Mouse (Mus musculus) intestine, postnatal 0 days (tissue): Measurements from ENCODE around the gene R3hdm4. TPM values are rescaled to one million over a fixed set of nuclear protein-coding genes. Genes with fewer than 3 reads are reported as not detected.

Experiments used
- ATAC-seq: fragments of 200-750 bp; cut with Nextera tagmentation; 2 replicates; pipeline ENCODE4 v1.8.0; 2017; ENCODE audit warnings: mild to moderate bottlenecking, moderate TSS enrichment, moderate library complexity
- H3K27ac ChIP-seq: fragments of 300-500 bp; sonication (generic); 2 replicates; pipeline ENCODE4 v1.5.1; 2014; ENCODE audit warnings: mild to moderate bottlenecking, low read depth, low read length, moderate library complexity
- H3K27me3 ChIP-seq: fragments of 300-500 bp; sonication (generic); replicated peaks from 2 replicates; pipeline ENCODE4 v1.6.1; 2014; ENCODE audit warnings: low read length, mixed read lengths; ENCODE audit not compliant: control insufficient read depth, insufficient read depth
- H3K36me3 ChIP-seq: fragments of 300-500 bp; sonication (generic); 2 replicates; pipeline ENCODE4 v1.6.1; 2014; ENCODE audit warnings: mild to moderate bottlenecking, moderate library complexity; ENCODE audit not compliant: control insufficient read depth, insufficient read depth
- H3K4me1 ChIP-seq: fragments of 300-500 bp; sonication (generic); replicated peaks from 2 replicates; pipeline ENCODE4 v1.6.1; 2014; ENCODE audit warnings: antibody characterized with exemption, low read length, mixed read lengths; ENCODE audit not compliant: control insufficient read depth, insufficient read depth
- H3K4me2 ChIP-seq: fragments of 300-500 bp; sonication (generic); replicated peaks from 2 replicates; pipeline ENCODE4 v1.6.1; 2014; ENCODE audit warnings: low read depth, mild to moderate bottlenecking, moderate library complexity
- H3K4me3 ChIP-seq: fragments of 300-500 bp; sonication (generic); 2 replicates; pipeline ENCODE4 v1.5.1; 2014; ENCODE audit warnings: low read depth, low read length
- H3K9ac ChIP-seq: fragments of 300-500 bp; sonication (generic); 2 replicates; pipeline ENCODE4 v1.6.1; 2014; ENCODE audit warnings: mild to moderate bottlenecking, low read depth, low read length
- H3K9me3 ChIP-seq: fragments of 300-500 bp; sonication (generic); 2 replicates; pipeline ENCODE4 v1.6.1; 2016; ENCODE audit warnings: mixed run types; ENCODE audit not compliant: control insufficient read depth
- CTCF ChIP-seq: sonication (generic); IDR thresholded peaks from 2 replicates; pipeline ENCODE4 v1.5.1; 2016; ENCODE audit warnings: low read depth, mild to moderate bottlenecking, control low read depth, antibody characterized with exemption, moderate library complexity
- WGBS: fragments of 180-500 bp; shearing (Covaris S2); extraction: QIAGEN DNeasy Blood & Tissue Kit; methylation state at CpG from one replicate; pipeline ENCODE4 v1.1.7; 2014; 5-methylcytosine and 5-hydroxymethylcytosine counted together
- polyA plus RNA-seq: library from polyadenylated mRNA; unstranded; fragments of >200 nt; fragmentation: Nextera tagmentation; extraction: Ambion mirVana; gene quantifications from 2 replicates; pipeline ENCODE4 v1.2.1, GENCODE M21; 2015

Gene R3hdm4
- polyA plus RNA-seq, 1 experiment from 2014 or later = 62.0 TPM

- Histone ChIP-seq H3K4me3 (no peak overlapping the region), H3K27me3 (no peaks in the 10 kb centered on the region), H3K4me2 (peak overlapping the region; percentile 55), H3K9ac (no peak overlapping the region), H3K27ac (peak overlapping the region; percentile 89), H3K9me3 (no peaks in the 10 kb centered on the region), H3K36me3 (peaks cover 35% of the 10 kb centered on the region), H3K4me1 (peaks cover 26% of the 10 kb centered on the region)
- ATAC-seq = peak; percentile 25
- TF ChIP-seq CTCF = no peak
- WGBS = 23% methylated on average over 10 of the region's 10 CpGs
Measured at GRCm38 (mm10) chr10:79936284-79936910, 15.4 kb upstream of the R3hdm4 start.

DNA sequence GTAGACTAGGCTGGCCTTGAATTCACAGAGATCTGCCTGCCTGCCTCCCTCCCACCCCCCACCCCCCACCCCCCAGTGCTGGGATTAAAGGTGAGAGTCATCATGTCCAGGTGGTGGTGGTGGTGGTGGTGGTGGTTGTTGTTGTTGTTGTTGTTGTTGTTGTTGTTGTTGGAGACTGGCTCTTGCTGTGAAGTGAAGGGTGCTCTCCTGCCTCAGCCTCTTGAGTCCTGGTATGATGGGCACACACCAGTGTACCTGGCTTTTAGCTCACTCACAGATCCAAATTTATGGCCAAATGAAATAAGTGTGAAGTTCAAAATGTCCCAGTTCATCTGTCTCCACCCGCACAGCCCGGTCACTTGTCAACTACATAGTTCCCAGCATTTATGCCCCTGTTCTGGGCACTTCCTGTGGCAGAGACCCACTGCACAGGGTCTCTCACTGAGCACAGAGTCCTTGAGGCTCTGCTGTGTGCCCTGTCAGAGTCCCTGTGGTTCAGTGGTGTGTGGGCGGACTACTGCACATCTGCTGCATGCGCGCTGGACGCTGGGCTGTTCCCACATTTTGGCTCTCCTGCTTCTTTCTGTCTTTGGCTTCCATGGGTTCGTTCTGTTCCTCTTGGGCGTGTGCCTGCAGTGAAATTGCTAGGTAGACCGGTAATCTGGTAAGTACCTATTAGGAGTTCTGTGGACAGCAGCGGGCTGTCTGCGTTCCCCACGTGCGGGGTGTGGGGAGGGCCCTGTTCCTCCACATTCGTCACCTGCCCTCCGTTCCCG lies 14.0 kb upstream of the R3hdm4 start:
- Histone ChIP-seq H3K27ac (peak overlapping the region; percentile 62), H3K9ac (no peak overlapping the region), H3K27me3 (no peaks in the 10 kb centered on the region), H3K4me1 (peaks cover 24% of the 10 kb centered on the region), H3K4me3 (no peak overlapping the region), H3K9me3 (no peaks in the 10 kb centered on the region), H3K36me3 (peaks cover 40% of the 10 kb centered on the region), H3K4me2 (no peak overlapping the region; the same call in 1 of the 2 replicates)
- TF ChIP-seq CTCF = no peak
- 78% methylated on average over 16 of the region's 16 CpGs for WGBS
- ATAC-seq = no peak

- no peak overlapping the region; the same call in 1 of the 2 replicates for H3K4me2 ChIP-seq
- no peak for TF ChIP-seq CTCF
- no peaks in the 10 kb centered on the region for H3K27me3 ChIP-seq
- H3K27ac ChIP-seq = peak overlapping the region; percentile 62
- no peak overlapping the region for H3K4me3 ChIP-seq
- WGBS = 29% methylated on average over 13 of the region's 13 CpGs
- no peaks in the 10 kb centered on the region for H3K9me3 ChIP-seq
- H3K9ac ChIP-seq = no peak overlapping the region; the same call in 1 of the 2 replicates
- no peak for ATAC-seq
- peaks cover 18% of the 10 kb centered on the region for H3K4me1 ChIP-seq
- H3K36me3 ChIP-seq = peaks cover 40% of the 10 kb centered on the region
Measured at GRCm38 (mm10) chr10:79934272-79934721, 13.3 kb upstream of the R3hdm4 start.

GRCm38 (mm10) chr10:79933861-79934260 lies 12.9 kb upstream of the R3hdm4 start:
- Histone ChIP-seq H3K4me1 (peaks cover 20% of the 10 kb centered on the region), H3K4me2 (peak overlapping the region; percentile 10; the same call in 1 of the 2 replicates), H3K27me3 (no peaks in the 10 kb centered on the region), H3K4me3 (no peak overlapping the region), H3K9ac (no peak overlapping the region), H3K9me3 (no peaks in the 10 kb centered on the region), H3K36me3 (peaks cover 36% of the 10 kb centered on the region), H3K27ac (peak overlapping the region; percentile 57; the same call in 1 of the 2 replicates)
- ATAC-seq = no peak
- 64% methylated on average over 6 of the region's 6 CpGs for WGBS
- TF ChIP-seq CTCF = no peak

- 45% methylated on average over 9 of the region's 9 CpGs for WGBS
- Histone ChIP-seq H3K27me3 (no peaks in the 10 kb centered on the region), H3K4me1 (peaks cover 21% of the 10 kb centered on the region), H3K36me3 (peaks cover 32% of the 10 kb centered on the region), H3K4me2 (peak overlapping the region; percentile 10), H3K9ac (0 out of 2 replicates have a peak overlapping the region, but pooled peaks have one; percentile 18), H3K9me3 (no peaks in the 10 kb centered on the region), H3K4me3 (no peak overlapping the region), H3K27ac (peak overlapping the region; percentile 57)
- no peak for ATAC-seq
- TF ChIP-seq CTCF = no peak
Measured at GRCm38 (mm10) chr10:79933145-79933679, 12.2 kb upstream of the R3hdm4 start.

- peaks cover 32% of the 10 kb centered on the region for H3K36me3 ChIP-seq
- ATAC-seq = no peak
- H3K27me3 ChIP-seq = no peaks in the 10 kb centered on the region
- H3K9ac ChIP-seq = 0 out of 2 replicates have a peak overlapping the region, but pooled peaks have one; percentile 18
- TF ChIP-seq CTCF = peak; percentile 26; the same call in 1 of the 2 replicates
- no peak overlapping the region for H3K4me3 ChIP-seq
- WGBS = 24% methylated on average over 8 of the region's 8 CpGs
- peaks cover 18% of the 10 kb centered on the region for H3K4me1 ChIP-seq
- H3K4me2 ChIP-seq = peak overlapping the region; percentile 27
- peak overlapping the region; percentile 57; the same call in 1 of the 2 replicates for H3K27ac ChIP-seq
- no peaks in the 10 kb centered on the region for H3K9me3 ChIP-seq
Measured at GRCm38 (mm10) chr10:79932736-79933135, 11.7 kb upstream of the R3hdm4 start.
